15 mouse cellular contexts compared by ENCODE assay signal in the genomic region with DNA sequence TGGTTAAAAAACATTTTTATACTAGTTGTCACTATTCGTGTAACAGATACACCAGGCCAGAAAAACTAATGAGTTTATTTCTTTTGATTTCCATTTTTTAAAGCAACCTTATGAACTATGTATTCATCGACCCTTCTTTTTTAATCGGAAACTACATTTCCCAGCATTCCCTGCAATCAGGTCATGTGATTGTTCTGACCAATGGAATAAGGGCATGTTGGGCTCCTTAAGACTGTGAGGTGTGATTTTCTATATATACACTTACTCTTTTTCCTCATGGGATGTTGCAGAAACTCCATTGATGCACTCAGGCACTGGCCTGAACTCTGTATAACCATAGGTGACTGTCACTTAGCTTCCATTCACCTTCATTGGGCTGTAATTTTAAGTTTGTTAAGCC. TPM values are rescaled to one million over a fixed set of nuclear protein-coding genes. Genes with fewer than 3 reads are reported as not detected.
DNase-seq lines count a peak whose midpoint lies in the region; ATAC-seq and TF ChIP-seq lines count a peak whose summit lies in the region.
"Had no signal": no experiment of that assay in that cellular context is flagged by ENCODE, and none has a peak within 500 bp of the region (broad histone marks: within the 10 kb centered on the region; RNA-seq: fewer than 3 reads in every experiment).

No protein-coding gene starts in this region.

- DNase-seq in embryo, embryonic 10 days (ENCODE audit: low spot score) = peak; percentile 57
- no peak for DNase-seq in embryo, embryonic 9.5 days (ENCODE audit: extremely low spot score)
- no peak for DNase-seq in neural tube, embryonic 10.5 days (ENCODE audit: extremely low spot score, low spot score)
- peak; percentile 66 for DNase-seq in embryo, embryonic 10.5 days (ENCODE audit: low spot score)
- DNase-seq in cerebellum, adult 2 months = no peak
- DNase-seq in adrenal gland, adult 18-20 months (ENCODE audit: low spot score in 2 of 2) = no peak
- DNase-seq: adrenal gland, postnatal 10 days; lung, postnatal 36 days had no signal

- H3K9me3 ChIP-seq in neural tube, embryonic 13.5 days = no peaks in the 10 kb centered on the region
- H3K9me3 ChIP-seq in neural tube, embryonic 14.5 days (ENCODE audit: control insufficient read depth, low read length) = no peaks in the 10 kb centered on the region
- H3K9me3 ChIP-seq: embryonic facial prominence, embryonic 12.5 days; liver, embryonic 12.5 days had no signal

- H3K4me2 ChIP-seq in neural tube, embryonic 13.5 days = no peak overlapping the region
- H3K4me2 ChIP-seq in neural tube, embryonic 14.5 days (ENCODE audit: low read depth, low read length) = no peak overlapping the region
- H3K4me2 ChIP-seq: embryonic facial prominence, embryonic 12.5 days; liver, embryonic 12.5 days had no signal

- H3K9ac ChIP-seq in neural tube, embryonic 13.5 days = no peak overlapping the region
- no peak overlapping the region for H3K9ac ChIP-seq in neural tube, embryonic 14.5 days (replicated peaks; ENCODE audit: low read depth, low read length)
- H3K9ac ChIP-seq: embryonic facial prominence, embryonic 12.5 days; liver, embryonic 12.5 days had no signal

- TF ChIP-seq POLR2A in cerebellum, adult 2 months (IDR thresholded peaks at IDR 0.05; ENCODE audit: borderline replicate concordance, insufficient read depth, low read length) = no peak

- no peak for TF ChIP-seq CTCF in cerebellum, adult 2 months (IDR thresholded peaks at IDR 0.05; ENCODE audit: borderline replicate concordance, insufficient read depth, low read depth, low read length)

- no peaks in the 10 kb centered on the region for H3K36me3 ChIP-seq in neural tube, embryonic 13.5 days
- no peaks in the 10 kb centered on the region for H3K36me3 ChIP-seq in neural tube, embryonic 14.5 days (ENCODE audit: control insufficient read depth, insufficient read depth, low read length)
- H3K36me3 ChIP-seq: embryonic facial prominence, embryonic 12.5 days; liver, embryonic 12.5 days had no signal

- WGBS in neural tube, embryonic 13.5 days = 53% methylated on average over 3 of the region's 3 CpGs
- WGBS in neural tube, embryonic 14.5 days = 69% methylated on average over 3 of the region's 3 CpGs
- WGBS in cerebellum, adult 2 months = 64% methylated on average over 3 of the region's 3 CpGs

- no peaks in the 10 kb centered on the region for H3K27me3 ChIP-seq in neural tube, embryonic 13.5 days
- H3K27me3 ChIP-seq in neural tube, embryonic 14.5 days (ENCODE audit: control insufficient read depth, insufficient read depth, low read length) = no peaks in the 10 kb centered on the region
- no peaks in the 10 kb centered on the region for H3K27me3 ChIP-seq in cerebellum, adult 2 months (ENCODE audit: control insufficient read depth, insufficient read depth, low read length)
- H3K27me3 ChIP-seq: embryonic facial prominence, embryonic 12.5 days; liver, embryonic 12.5 days had no signal

- ATAC-seq in neural tube, embryonic 13.5 days (ENCODE audit: low read depth) = 0 out of 2 replicates have a peak, but pooled peaks have one; percentile 20
- ATAC-seq in neural tube, embryonic 14.5 days (ENCODE audit: low read depth) = 0 out of 2 replicates have a peak, but pooled peaks have one; percentile 44
- ATAC-seq: liver, embryonic 12.5 days had no signal

- no peak overlapping the region for H3K4me3 ChIP-seq in neural tube, embryonic 13.5 days
- H3K4me3 ChIP-seq in neural tube, embryonic 14.5 days (ENCODE audit: low read depth, low read length) = no peak overlapping the region
- no peak overlapping the region for H3K4me3 ChIP-seq in cerebellum, adult 2 months (replicated peaks; ENCODE audit: insufficient read depth, low read depth, low read length)
- H3K4me3 ChIP-seq: embryonic facial prominence, embryonic 12.5 days; liver, embryonic 12.5 days had no signal

- no peak overlapping the region for H3K27ac ChIP-seq in neural tube, embryonic 13.5 days (replicated peaks)
- no peak overlapping the region for H3K27ac ChIP-seq in neural tube, embryonic 14.5 days (ENCODE audit: low read depth, low read length)
- H3K27ac ChIP-seq in cerebellum, adult 2 months (ENCODE audit: insufficient read depth, low read length) = no peak overlapping the region
- H3K27ac ChIP-seq: embryonic facial prominence, embryonic 12.5 days; liver, embryonic 12.5 days had no signal

- H3K4me1 ChIP-seq in neural tube, embryonic 13.5 days (replicated peaks) = 0 out of 2 replicates have a peak, but pooled peaks cover 6% of the 10 kb centered on the region
- no peaks in the 10 kb centered on the region for H3K4me1 ChIP-seq in neural tube, embryonic 14.5 days (ENCODE audit: control insufficient read depth, insufficient read depth, low read length)
- peaks cover 21% of the 10 kb centered on the region for H3K4me1 ChIP-seq in cerebellum, adult 2 months (ENCODE audit: control insufficient read depth, insufficient read depth, low read length)
- H3K4me1 ChIP-seq: embryonic facial prominence, embryonic 12.5 days; liver, embryonic 12.5 days had no signal

RNA-seq across cellular contexts. Expression of gene Gjb5, which starts 44.6 kb away (rescaled TPM):
- polyA plus RNA-seq in neural tube, embryonic 13.5 days (2015; fragmentation: Nextera tagmentation; extraction: Ambion mirVana) = 0.22 and 0.45 TPM in 2 replicates
- polyA plus RNA-seq in neural tube, embryonic 14.5 days (2014; fragmentation: Nextera tagmentation; extraction: Ambion mirVana) = 0.21 TPM in 1 of 2 replicates, not detected in the other
- 0.05 and 0.06 TPM in 2 replicates for polyA plus RNA-seq in cerebellum, adult 2 months (2012; rRNA removed)
- total RNA-seq in adrenal gland, adult 18-20 months (2021) = under 1 TPM in 1 of 2 experiments, not detected in 1; 0.17 TPM
- total RNA-seq: left cerebral cortex, postnatal 25 days had no signal

RNA-seq across cellular contexts. Expression of gene Gjb4, which starts 48.7 kb away (rescaled TPM):
- not detected in 2 replicates for polyA plus RNA-seq in neural tube, embryonic 13.5 days (2015; fragmentation: Nextera tagmentation; extraction: Ambion mirVana)
- not detected in 2 replicates for polyA plus RNA-seq in neural tube, embryonic 14.5 days (2014; fragmentation: Nextera tagmentation; extraction: Ambion mirVana)
- polyA plus RNA-seq in cerebellum, adult 2 months (2012; rRNA removed) = 0.10 TPM in 1 of 2 replicates, not detected in the other
- total RNA-seq in adrenal gland, adult 18-20 months (2021) = not detected
- total RNA-seq: adrenal gland, postnatal 10 days; gastrocnemius, postnatal 4 days; left cerebral cortex, postnatal 25 days had no signal
- polyA plus RNA-seq: embryonic facial prominence, embryonic 12.5 days; heart, embryonic 14.5 days; liver, embryonic 12.5 days had no signal

Comparison
In these comparisons a context has a peak if more than half of its experiments do, and no peak if none do; other contexts are left out.
1. DNase-seq: peak in embryo, embryonic 10 days (single experiment) and embryo, embryonic 10.5 days (single experiment); none in embryo, embryonic 9.5 days (single experiment), neural tube, embryonic 10.5 days (single experiment), cerebellum, adult 2 months (0 of 2) and adrenal gland, adult 18-20 months (0 of 2).